Mouse (Mus musculus): Measurements from ENCODE around the gene Pde1c.

Pde1c gene

DNA sequence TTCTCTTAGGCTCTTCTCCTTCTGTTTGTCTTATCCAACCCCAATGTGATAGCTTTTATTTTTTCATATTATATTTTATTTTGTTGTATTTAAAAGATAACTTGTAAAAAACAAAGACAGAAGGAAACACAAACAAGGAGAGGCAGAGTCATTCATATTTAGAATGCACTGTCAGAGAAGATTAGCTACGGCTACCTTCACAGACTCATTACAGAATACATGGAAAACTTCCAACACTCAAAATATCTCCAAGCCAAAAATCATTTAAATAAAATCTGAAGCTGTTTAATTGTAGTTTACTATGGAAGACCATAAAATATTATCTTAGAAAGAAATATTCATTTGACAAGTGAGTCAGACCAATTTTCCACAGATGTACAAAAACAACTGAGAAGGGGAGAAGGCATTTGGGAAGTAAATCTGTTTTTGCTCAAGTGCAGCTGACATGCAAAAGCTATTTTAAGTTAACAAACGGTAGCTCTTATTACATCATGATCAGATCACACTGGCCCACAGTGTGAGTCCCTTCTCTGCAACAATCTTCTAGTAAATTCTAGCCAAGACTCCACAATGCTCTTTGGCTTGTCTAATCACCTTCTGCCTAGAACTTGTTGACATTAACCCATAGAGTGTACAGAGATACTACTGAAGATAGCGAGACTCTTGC lies 438.3 kb downstream of the Pde1c start:
- in situ Hi-C loops (cut with MboI; ENCODE audit: low sequenced_read_pairs) = no loop called here

DNA sequence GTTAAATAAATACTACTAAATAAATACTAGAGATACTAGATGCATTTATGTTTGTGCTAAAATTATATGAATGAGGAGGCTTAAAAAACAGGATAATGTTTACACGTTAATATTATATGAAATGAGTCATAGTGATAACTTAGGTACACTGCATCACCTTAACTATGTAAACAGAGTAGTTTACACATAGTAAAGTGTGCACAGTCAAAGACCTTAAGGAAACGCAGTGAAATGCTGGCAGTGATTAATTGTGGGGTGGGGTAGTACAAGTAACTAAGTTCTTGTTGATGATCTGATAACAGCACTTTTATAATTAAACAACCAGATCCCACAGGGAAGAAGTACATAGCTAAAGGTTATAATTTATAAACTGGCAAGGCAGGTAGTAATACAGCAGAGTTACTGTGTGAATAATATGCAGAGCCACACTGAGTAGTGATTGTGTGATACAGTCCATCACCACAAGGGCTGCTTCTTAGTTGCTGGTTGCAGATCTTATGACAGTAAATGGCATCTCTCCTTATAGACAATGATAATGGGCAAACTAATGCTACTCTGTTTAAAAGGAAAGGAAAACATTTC lies 469.3 kb downstream of the Pde1c start:
- in situ Hi-C loops (cut with MboI; ENCODE audit: low sequenced_read_pairs) = no loop called here

DNA sequence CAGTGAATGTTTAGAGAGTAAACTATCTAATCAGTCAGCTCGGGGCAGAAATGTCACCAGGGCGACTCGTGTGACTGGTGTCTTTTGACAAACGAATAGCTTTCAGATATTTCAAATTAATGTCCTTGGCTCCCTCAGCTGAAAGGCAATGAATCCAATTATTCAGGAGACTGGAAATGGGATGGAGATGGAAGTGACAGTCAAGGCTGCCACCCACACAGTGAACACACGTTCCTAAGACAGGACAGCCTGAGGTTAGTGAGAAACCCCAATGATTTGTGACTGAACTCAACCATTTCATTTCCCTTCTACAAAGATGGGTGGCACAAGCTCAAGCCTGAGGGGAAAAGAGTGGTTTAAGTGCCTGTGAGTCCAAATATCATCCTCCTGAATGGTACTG lies 470.5 kb downstream of the Pde1c start:
- in situ Hi-C loops (cut with MboI; ENCODE audit: low sequenced_read_pairs) = no loop called here

DNA sequence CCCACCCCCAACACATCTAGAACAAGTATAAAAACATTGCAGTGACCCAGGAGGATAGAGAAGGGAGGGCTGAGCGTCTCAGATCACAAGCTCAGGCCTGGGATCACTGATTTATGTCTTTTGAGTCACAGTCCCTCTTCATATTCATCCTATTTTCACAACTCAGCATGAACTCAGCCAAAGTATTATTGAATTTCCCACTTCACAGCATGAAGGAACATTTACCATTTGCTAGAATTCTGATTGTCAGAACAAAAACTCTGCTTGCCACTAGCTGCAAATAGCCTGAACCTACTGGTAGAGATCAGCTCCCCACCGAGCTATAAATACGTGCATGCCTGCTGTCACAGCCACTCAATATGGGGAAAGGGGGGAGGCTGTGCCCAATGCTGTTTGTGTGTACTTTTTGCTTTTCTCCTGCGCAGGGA lies 492.5 kb downstream of the Pde1c start:
- in situ Hi-C loops (cut with MboI; ENCODE audit: low sequenced_read_pairs) = no loop called here

DNA sequence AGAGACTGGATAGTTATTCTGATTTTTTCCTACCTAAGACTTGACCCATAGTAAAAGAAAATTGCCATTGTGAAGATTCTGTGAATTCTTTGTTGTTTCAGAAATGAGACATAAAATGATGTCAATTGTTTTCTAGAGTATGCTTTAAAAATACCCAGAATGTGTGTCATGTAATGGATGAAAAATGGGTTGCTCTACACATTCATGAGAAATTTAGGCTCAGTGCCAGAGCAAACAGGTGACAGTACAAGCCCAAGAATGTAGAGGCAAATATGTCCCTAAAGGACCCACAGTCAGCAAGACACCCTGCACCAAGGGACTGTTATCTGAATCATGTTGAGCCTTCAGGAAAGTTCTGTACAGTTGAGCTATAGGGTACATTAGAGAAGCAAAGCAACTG lies 500.4 kb downstream of the Pde1c start:
- in situ Hi-C loops (cut with MboI; ENCODE audit: low sequenced_read_pairs) = loop anchor here (10.0 to 25.0 kb wide), 2 partner anchors 406 to 544 kb away; no protein-coding TSS in a partner anchor

DNA sequence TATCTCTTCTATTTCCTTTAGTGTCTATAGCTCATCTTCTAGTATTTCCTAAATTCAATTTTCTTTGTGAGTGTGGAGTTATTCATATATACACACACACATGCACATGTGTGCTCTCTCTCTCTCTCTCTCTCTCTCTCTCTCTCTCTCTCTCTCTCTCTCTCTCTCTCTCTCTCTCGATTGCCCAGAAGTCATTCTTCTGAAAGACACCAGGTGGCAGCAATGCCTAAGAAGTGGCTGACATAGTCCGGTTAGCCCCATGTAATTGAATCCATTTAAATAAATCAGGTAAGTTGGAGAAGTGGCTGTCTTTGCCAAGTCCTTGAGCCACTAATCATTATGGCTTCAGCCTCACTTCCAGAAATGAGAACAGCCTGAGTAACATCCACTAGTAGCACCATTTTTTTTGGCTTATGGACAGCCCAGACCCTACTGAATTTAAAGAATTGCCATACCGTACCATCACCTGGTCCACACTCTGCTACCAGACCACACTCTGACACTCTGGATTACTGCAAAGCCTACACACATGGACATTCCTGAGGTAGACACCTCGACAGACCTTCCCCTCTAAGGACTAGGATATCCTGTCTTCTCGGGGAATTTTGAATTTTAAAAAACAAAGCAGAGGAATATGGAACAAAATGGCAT lies 502.1 kb downstream of the Pde1c start:
- in situ Hi-C loops (cut with MboI; ENCODE audit: low sequenced_read_pairs) = loop anchor here (10.0 to 25.0 kb wide), 2 partner anchors 408 to 546 kb away; no protein-coding TSS in a partner anchor

DNA sequence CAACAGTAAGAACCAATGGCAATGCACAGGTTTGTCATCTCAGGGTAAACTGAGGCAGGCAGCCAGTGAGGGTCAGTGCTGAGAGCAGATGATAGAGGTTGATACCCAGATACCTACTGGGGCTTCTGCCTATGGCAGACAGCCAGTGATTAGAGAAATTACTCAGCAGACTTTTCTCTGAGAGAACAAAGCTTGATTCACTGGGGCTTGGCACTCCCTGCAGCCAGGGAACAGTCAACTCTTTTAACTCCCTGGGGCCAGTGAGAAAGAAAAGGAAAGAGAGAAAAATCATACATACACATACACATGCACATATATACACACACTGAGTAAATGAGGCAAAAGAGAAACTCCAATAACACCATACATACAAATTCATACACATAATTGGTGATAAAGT lies 505.2 kb downstream of the Pde1c start:
- in situ Hi-C loops (cut with MboI; ENCODE audit: low sequenced_read_pairs) = loop anchor here (10.0 to 25.0 kb wide), 2 partner anchors 411 to 549 kb away; no protein-coding TSS in a partner anchor

DNA sequence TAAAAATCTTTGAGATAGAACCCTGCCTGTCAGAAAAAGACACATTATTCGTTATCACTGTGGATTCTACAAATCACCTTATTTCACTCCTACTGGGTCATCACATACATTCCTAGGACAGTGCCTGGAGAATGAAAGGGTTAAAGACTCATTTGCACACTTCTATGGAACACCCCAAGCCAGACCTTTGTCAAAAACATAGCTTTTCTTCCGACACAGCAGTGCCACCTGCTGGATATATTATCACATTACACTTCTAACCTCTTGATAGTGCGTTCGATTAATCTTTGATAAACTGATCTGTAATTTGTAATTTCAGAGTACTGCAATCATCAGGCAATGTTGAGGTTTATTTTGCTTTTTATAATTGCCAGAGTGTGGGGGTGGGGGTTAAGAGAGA lies 519.8 kb downstream of the Pde1c start:
- in situ Hi-C loops (cut with MboI; ENCODE audit: low sequenced_read_pairs) = no loop called here

DNA sequence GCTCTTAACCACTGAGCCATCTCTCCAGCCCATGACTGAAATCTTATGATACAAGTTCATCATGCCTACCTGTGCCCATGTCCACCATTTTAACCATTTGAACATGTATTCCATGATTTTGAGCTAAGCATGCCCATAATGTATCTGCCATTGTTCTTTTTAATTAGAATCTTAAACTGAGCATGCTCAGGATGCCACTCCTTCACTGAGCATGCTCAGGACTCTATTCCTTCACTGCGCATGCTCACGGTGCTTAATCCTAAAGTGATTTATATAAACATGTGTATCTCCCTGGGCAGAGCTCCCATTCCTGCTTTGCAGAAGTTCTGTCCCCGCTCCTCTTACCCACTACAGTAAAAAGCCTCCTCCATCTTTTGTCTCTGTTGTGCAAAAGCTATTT lies 520.3 kb downstream of the Pde1c start:
- in situ Hi-C loops (cut with MboI; ENCODE audit: low sequenced_read_pairs) = no loop called here

DNA sequence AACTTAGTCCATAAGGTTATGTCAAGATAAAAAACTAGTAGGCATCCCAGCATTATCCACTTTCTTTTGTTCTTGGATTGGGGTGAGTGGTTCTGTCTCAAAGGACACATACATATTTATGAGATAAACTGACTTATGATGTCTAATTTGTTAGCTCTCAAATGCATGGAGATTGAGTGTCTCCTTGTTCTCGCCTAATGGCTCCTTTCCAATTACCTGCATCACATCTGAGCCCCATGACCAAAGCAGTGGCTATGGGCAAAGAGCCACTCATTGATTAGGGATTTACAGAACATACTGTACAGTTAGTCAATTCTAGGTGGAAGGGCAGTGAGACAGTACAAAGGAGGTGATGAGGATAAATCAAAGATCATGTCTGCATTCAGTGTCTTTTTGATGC lies 524.2 kb downstream of the Pde1c start:
- in situ Hi-C loops (cut with MboI; ENCODE audit: low sequenced_read_pairs) = no loop called here

DNA sequence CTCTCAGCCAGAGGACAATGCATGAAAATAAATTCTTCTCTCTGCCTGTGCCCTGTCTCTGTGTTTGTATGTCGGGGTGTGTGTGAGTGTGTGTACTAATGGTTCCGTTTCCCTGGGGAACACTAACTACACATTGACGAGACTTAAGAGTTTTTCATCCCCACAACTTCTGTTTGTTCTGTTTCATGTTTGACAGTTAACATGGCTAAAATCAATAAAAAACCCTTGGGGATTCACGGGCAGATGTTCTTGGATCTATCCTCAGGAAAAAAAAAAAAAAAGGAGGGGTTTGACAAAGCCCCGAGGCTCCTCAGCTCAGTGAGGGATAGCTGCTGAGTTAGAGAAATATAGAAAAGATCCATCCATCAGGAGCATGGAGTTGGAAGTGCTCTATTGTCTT lies 524.6 kb downstream of the Pde1c start:
- in situ Hi-C loops (cut with MboI; ENCODE audit: low sequenced_read_pairs) = no loop called here

DNA sequence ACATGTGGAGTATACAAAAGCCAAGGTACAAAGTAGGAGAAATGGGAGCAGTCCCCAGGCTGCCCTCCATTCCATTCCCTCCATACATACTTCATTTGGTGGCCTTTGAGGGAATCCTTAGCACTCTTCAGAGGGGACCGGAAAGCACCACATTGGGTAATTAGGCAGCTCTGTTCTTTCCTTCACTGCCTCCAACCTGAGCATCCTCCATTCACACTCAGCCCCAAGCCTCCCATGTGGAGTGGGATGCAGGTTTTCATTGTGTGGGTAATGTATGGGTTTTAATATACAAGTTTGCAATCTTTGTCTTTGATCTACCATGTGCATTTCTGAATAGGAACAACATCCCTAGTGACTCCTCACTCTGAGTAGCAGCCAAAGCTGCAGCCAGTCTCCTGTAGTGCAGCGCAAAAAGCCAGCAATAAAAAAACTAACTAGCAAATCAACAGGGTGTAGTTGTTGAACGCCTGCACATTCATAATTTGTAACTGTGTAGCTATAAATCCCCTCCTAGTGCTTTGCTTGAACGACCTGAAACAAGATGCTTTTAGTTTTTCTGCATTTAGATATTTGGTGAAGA lies 529.3 kb downstream of the Pde1c start:
- in situ Hi-C loops (cut with MboI; ENCODE audit: low sequenced_read_pairs) = no loop called here

DNA sequence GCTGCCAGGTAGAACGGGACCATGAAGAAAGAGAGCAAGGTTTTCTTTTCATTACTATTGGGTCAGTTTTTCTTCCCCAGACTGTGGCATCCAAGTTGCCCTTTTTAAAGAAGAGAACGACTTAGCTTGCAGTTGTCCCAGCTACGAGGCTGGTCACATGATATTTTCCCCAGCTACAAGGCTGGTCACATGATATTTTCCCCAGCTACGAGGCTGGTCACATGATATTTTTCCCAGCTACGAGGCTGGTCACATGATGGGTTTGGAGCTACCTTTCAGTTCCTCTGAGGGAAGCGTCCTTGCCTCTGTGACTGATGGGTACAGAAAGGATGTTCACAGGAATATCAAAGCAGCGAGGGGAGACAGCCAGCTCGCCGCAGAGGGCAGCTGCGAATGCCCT lies 533.8 kb downstream of the Pde1c start:
- in situ Hi-C loops (cut with MboI; ENCODE audit: low sequenced_read_pairs) = no loop called here

DNA sequence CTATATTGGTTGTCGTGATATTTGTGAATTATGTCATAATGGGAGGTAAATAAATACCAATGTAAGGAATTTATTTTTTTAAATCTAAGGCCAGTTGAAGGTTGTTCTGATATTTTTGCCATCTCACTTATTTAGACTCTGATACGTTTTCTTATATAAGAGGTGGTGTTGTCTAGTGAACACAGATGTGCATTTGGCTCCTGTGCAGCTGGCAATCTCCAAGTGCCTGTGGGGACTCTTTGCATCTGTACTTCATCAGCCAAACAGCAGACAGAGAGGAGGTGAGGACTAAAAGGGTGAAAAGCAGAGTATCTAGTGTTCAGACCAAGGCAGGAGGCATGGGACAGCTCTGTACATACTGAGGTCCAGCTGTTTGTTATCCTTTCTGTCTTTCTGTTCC lies 536.7 kb downstream of the Pde1c start:
- in situ Hi-C loops (cut with MboI; ENCODE audit: low sequenced_read_pairs) = no loop called here

DNA sequence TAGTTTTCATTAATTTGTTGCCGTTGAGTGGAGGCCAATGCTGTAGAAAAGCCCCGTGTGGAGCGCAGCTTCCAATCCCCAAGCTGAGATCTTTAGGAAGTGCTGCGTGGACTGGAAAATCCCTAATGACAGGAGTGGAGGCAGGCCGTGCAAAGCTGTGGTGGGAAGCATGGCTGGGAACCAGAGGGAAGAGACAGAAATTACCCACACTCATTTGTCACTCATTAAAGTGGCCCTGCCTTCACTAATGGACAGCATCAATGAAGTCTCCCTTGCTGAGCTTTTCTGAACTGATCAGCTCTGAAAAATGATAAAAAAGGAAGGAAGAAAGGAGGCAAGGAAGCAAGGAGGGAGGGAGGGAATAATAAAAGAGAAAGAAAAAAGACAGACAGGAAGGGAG lies 538.9 kb downstream of the Pde1c start:
- in situ Hi-C loops (cut with MboI; ENCODE audit: low sequenced_read_pairs) = no loop called here

DNA sequence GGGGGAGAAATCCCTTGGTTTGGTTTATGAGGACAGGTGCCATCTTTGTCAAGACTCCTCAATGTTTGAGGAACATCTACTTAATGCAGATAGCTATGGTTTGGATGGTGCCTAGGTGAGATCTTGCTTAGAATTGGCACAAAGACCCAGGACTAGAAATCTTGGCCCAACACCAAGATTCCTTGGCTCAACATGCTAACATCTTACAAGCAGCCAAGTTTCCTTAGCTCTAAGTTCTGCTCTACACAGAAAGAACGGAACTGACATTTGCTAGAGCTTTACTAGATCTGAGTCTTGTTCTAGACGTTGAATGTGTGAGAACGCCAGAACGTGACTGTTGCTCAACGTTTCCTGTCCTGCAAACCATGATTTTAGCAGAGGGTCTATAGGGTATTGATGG lies 540.9 kb downstream of the Pde1c start:
- in situ Hi-C loops (cut with MboI; ENCODE audit: low sequenced_read_pairs) = no loop called here

DNA sequence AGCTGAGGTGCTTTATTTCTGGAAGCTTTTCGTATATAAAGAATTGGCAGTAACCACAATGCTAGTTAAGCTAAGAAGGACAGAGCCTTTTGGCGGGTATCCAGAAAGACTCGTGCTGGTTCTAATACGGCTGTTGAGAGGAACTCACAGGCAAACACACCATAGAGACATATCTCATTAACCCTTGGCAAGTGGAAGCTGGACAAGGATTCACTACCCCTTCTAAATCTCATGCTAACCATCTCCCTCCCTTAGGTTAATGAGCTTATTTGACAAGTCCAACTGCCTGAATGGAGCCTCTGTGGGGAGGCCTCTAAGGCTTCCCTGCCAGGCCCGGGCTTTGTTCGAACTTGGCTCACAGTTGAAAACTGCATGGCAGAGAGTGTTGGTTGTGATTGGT lies 541.6 kb downstream of the Pde1c start:
- in situ Hi-C loops (cut with MboI; ENCODE audit: low sequenced_read_pairs) = no loop called here

DNA sequence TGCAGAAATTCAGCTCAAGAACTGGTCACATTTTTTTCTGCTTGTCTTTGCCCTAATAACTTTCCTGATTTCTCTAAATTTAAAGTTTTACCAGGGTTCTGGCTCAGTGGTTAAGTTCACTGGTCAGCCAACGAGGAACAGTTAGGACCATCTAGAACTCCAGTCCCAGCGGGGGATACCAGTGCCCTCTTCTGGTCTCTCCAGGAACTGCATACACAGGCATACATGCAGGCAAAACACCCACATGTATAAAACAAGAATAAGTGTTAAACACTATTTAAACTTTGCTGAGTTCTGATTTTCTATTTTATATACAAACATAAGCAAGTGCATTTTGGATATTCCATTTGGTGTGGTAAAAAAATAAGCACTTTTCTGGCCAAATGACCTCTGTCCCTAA lies 543.4 kb downstream of the Pde1c start:
- in situ Hi-C loops (cut with MboI; ENCODE audit: low sequenced_read_pairs) = no loop called here

Data from CH12F3 (cell line).